Mouse (Mus musculus): ENCODE measurements at regions not wholly inside any gene's neighbourhood (a gene's known extent, or its start where the extent isn't known, plus 50 kb on each side); places are given as distances from the start of the nearest gene placed in this dataset.

GRCm38 (mm10) chr7:117931234-117931895, 184.6 kb downstream of the Rps15a start:
- Histone ChIP-seq H3K4me3 (replicated peaks) (no peak overlapping the region), H3K27me3 (no peaks in the 10 kb centered on the region), H3K9me3 (replicated peaks) (no peaks in the 10 kb centered on the region), H3K4me1 (replicated peaks) (no peaks in the 10 kb centered on the region), H3K9ac (no peak overlapping the region), H3K36me3 (replicated peaks) (no peaks in the 10 kb centered on the region), H3K27ac (replicated peaks) (no peak overlapping the region), H3K4me2 (no peak overlapping the region)
- WGBS (ENCODE audit: insufficient replicate concordance), result 62% methylated on average over 12 of the region's 12 CpGs
- ATAC-seq (ENCODE audit: insufficient read depth), result no peak

GRCm38 (mm10) chr7:117930392-117930791, 185.6 kb downstream of the Rps15a start:
- Histone ChIP-seq H3K27ac (replicated peaks) (no peak overlapping the region), H3K9me3 (replicated peaks) (no peaks in the 10 kb centered on the region), H3K36me3 (replicated peaks) (no peaks in the 10 kb centered on the region), H3K4me2 (no peak overlapping the region), H3K27me3 (no peaks in the 10 kb centered on the region), H3K4me1 (replicated peaks) (no peaks in the 10 kb centered on the region), H3K4me3 (replicated peaks) (no peak overlapping the region), H3K9ac (no peak overlapping the region)
- no peak for ATAC-seq (ENCODE audit: insufficient read depth)
- WGBS (ENCODE audit: insufficient replicate concordance), result 72% methylated on average over 9 of the region's 9 CpGs

- ATAC-seq (ENCODE audit: insufficient read depth), result no peak
- Histone ChIP-seq H3K36me3 (replicated peaks) (no peaks in the 10 kb centered on the region), H3K27ac (replicated peaks) (no peak overlapping the region), H3K4me3 (replicated peaks) (no peak overlapping the region), H3K27me3 (no peaks in the 10 kb centered on the region), H3K4me2 (no peak overlapping the region), H3K4me1 (replicated peaks) (no peaks in the 10 kb centered on the region), H3K9me3 (replicated peaks) (no peaks in the 10 kb centered on the region), H3K9ac (no peak overlapping the region)
- WGBS (ENCODE audit: insufficient replicate concordance), result 19% methylated on average over 1 of the region's 1 CpGs
These were observed 189.6 kb downstream of the Rps15a start for GRCm38 (mm10) chr7:117926396-117926795.

- no peak overlapping the region for H3K9ac ChIP-seq
- ATAC-seq (ENCODE audit: insufficient read depth), result no peak
These were observed 193.7 kb downstream of the Rps15a start for GRCm38 (mm10) chr7:117922270-117922669.

GRCm38 (mm10) chr7:117918206-117918995, 197.6 kb downstream of the Rps15a start:
- no peaks in the 10 kb centered on the region for H3K27me3 ChIP-seq
- H3K9me3 ChIP-seq (replicated peaks), result no peaks in the 10 kb centered on the region
- ATAC-seq (ENCODE audit: insufficient read depth), result no peak
- H3K27ac ChIP-seq (replicated peaks), result no peak overlapping the region
- 73% methylated on average over 10 of the region's 10 CpGs for WGBS (ENCODE audit: insufficient replicate concordance)
- no peaks in the 10 kb centered on the region for H3K36me3 ChIP-seq (replicated peaks)
- no peaks in the 10 kb centered on the region for H3K4me1 ChIP-seq (replicated peaks)
- no peak overlapping the region for H3K4me3 ChIP-seq (replicated peaks)
- H3K4me2 ChIP-seq, result no peak overlapping the region
- H3K9ac ChIP-seq, result no peak overlapping the region

More at GRCm38 (mm10) chr7:117922270-117922669, 193.7 kb downstream of the Rps15a start:
- Histone ChIP-seq H3K36me3 (replicated peaks) (no peaks in the 10 kb centered on the region), H3K4me2 (no peak overlapping the region), H3K27ac (replicated peaks) (no peak overlapping the region), H3K9me3 (replicated peaks) (no peaks in the 10 kb centered on the region), H3K4me3 (replicated peaks) (no peak overlapping the region), H3K4me1 (replicated peaks) (no peaks in the 10 kb centered on the region), H3K27me3 (no peaks in the 10 kb centered on the region)

- no peaks in the 10 kb centered on the region for H3K36me3 ChIP-seq (replicated peaks)
- no peaks in the 10 kb centered on the region for H3K27me3 ChIP-seq
- no peaks in the 10 kb centered on the region for H3K4me1 ChIP-seq (replicated peaks)
- H3K9ac ChIP-seq, result no peak overlapping the region
- no peak overlapping the region for H3K4me3 ChIP-seq (replicated peaks)
- no peak overlapping the region for H3K27ac ChIP-seq (replicated peaks)
- no peak for ATAC-seq (ENCODE audit: insufficient read depth)
- no peaks in the 10 kb centered on the region for H3K9me3 ChIP-seq (replicated peaks)
- H3K4me2 ChIP-seq, result no peak overlapping the region
- 79% methylated on average over 6 of the region's 6 CpGs for WGBS (ENCODE audit: insufficient replicate concordance)
These were observed 199.1 kb downstream of the Rps15a start for GRCm38 (mm10) chr7:117916915-117917314.

- Histone ChIP-seq H3K27ac (replicated peaks) (no peak overlapping the region), H3K36me3 (replicated peaks) (no peaks in the 10 kb centered on the region), H3K27me3 (no peaks in the 10 kb centered on the region), H3K9ac (no peak overlapping the region), H3K9me3 (replicated peaks) (no peaks in the 10 kb centered on the region), H3K4me3 (replicated peaks) (no peak overlapping the region), H3K4me1 (replicated peaks) (no peaks in the 10 kb centered on the region), H3K4me2 (no peak overlapping the region)
- WGBS (ENCODE audit: insufficient replicate concordance), result 69% methylated on average over 3 of the region's 3 CpGs
- no peak for ATAC-seq (ENCODE audit: insufficient read depth)
These were observed 203.5 kb downstream of the Rps15a start for GRCm38 (mm10) chr7:117912453-117912852.

- Histone ChIP-seq H3K4me1 (replicated peaks) (no peaks in the 10 kb centered on the region), H3K27ac (replicated peaks) (no peak overlapping the region), H3K4me3 (replicated peaks) (no peak overlapping the region), H3K36me3 (replicated peaks) (no peaks in the 10 kb centered on the region), H3K27me3 (no peaks in the 10 kb centered on the region), H3K4me2 (no peak overlapping the region), H3K9ac (no peak overlapping the region), H3K9me3 (replicated peaks) (no peaks in the 10 kb centered on the region)
- 68% methylated on average over 3 of the region's 3 CpGs for WGBS (ENCODE audit: insufficient replicate concordance)
- ATAC-seq (ENCODE audit: insufficient read depth), result no peak
These were observed 204.9 kb downstream of the Rps15a start for GRCm38 (mm10) chr7:117911062-117911461.

- Histone ChIP-seq H3K4me2 (no peak overlapping the region), H3K9me3 (replicated peaks) (no peaks in the 10 kb centered on the region), H3K36me3 (replicated peaks) (no peaks in the 10 kb centered on the region), H3K4me3 (replicated peaks) (no peak overlapping the region), H3K27me3 (no peaks in the 10 kb centered on the region), H3K9ac (no peak overlapping the region), H3K27ac (replicated peaks) (no peak overlapping the region), H3K4me1 (replicated peaks) (no peaks in the 10 kb centered on the region)
- no peak for ATAC-seq (ENCODE audit: insufficient read depth)
- 48% methylated on average over 2 of the region's 2 CpGs for WGBS (ENCODE audit: insufficient replicate concordance)
These were observed 219.5 kb downstream of the Rps15a start for GRCm38 (mm10) chr7:117896528-117896927.

- WGBS (ENCODE audit: insufficient replicate concordance), result 52% methylated on average over 6 of the region's 6 CpGs
- Histone ChIP-seq H3K27me3 (no peaks in the 10 kb centered on the region), H3K4me2 (no peak overlapping the region), H3K27ac (replicated peaks) (no peak overlapping the region), H3K4me3 (replicated peaks) (no peak overlapping the region), H3K36me3 (replicated peaks) (no peaks in the 10 kb centered on the region), H3K4me1 (replicated peaks) (no peaks in the 10 kb centered on the region), H3K9me3 (replicated peaks) (no peaks in the 10 kb centered on the region), H3K9ac (no peak overlapping the region)
- no peak for ATAC-seq (ENCODE audit: insufficient read depth)
These were observed 228.7 kb downstream of the Rps15a start for GRCm38 (mm10) chr7:117887288-117887687.

- Histone ChIP-seq H3K36me3 (replicated peaks) (no peaks in the 10 kb centered on the region), H3K9ac (no peak overlapping the region), H3K9me3 (replicated peaks) (no peaks in the 10 kb centered on the region), H3K4me3 (replicated peaks) (no peak overlapping the region), H3K27ac (replicated peaks) (no peak overlapping the region), H3K4me2 (no peak overlapping the region), H3K4me1 (replicated peaks) (no peaks in the 10 kb centered on the region), H3K27me3 (no peaks in the 10 kb centered on the region)
- WGBS (ENCODE audit: insufficient replicate concordance), result 6% methylated on average over 13 of the region's 13 CpGs
- no peak for ATAC-seq (ENCODE audit: insufficient read depth)
These were observed 233.2 kb downstream of the Rps15a start for GRCm38 (mm10) chr7:117882803-117883202.

Measured in liver, embryonic 15.5 days (tissue).